Mouse (Mus musculus) brain, adult 2 months (tissue): ENCODE data around the gene Prss16.

Source experiments
- DNase-seq: peaks from one replicate; pipeline ENCODE4 v3.0.0; 2011; ENCODE audit warnings: low read depth, low spot score

Prss16 gene

GRCm38 (mm10) chr13:22009642-22010041, at the start of gene Prss16:
Gene Prss16, minus strand, starts transcription at chr13:22009742.
- no peak for DNase-seq

DNA sequence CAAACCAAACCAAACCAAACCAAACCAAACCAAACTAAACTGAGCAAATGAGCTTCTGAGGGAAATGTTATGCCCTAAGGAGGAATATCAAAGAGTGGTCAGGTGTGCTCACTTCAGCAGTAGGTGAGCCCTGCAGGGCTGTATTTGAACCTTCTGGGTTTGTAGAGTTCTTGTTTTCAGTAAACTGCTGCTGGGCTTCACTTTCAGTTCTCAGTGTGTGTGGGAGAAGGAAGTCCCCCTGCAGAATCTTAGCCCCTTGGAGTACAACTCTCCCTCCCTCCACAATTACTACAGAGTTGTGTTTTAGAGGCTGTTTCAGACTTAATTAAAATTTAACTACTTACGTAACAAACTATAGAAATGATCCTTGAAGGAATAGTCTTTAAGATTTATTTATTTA, 44.2 kb upstream of the Prss16 start:
- DNase-seq, result no peak

- no peak for DNase-seq
Observed at GRCm38 (mm10) chr13:22051523-22051859, 41.9 kb upstream of the Prss16 start.

- DNase-seq, result peak; percentile 92
Observed at GRCm38 (mm10) chr13:22050591-22051522, 41.3 kb upstream of the Prss16 start.

DNA sequence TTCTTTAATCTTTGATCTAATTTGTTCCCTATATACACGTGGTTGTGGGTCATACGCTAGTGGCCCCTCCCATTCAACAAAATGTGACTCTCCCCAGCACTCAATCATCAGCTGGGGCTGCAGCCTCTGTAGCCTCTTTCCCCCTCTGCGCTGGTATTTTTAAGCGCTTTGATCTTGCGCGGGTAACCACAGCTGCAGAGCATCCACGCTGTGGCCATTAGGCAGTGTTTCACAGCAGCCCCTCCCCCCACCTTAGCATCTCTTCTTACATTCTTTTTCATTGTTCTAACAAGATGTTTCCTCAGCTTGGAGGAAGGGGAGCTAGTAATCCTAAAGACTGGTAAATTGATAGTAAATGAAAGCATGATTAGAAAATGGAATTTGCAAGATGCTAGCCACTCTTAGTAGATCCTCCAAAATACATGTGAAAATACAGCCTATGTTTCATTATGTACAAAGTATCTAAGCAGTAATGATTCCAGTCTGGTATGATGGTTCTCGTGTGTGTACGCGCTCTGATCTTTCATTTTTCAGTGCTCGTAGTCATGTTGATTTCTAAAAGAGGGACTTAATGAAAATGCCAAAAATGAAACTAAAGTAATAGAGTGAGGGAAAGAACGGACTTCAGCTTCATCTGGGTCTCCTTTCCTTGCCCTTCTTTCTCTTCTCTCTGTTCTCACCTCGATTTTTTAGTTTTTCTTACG, 40.3 kb upstream of the Prss16 start:
- peak; percentile 47 for DNase-seq

GRCm38 (mm10) chr13:22049041-22049440, 39.5 kb upstream of the Prss16 start:
- no peak for DNase-seq

GRCm38 (mm10) chr13:22045311-22045710, 35.8 kb upstream of the Prss16 start:
- DNase-seq, result no peak

DNA sequence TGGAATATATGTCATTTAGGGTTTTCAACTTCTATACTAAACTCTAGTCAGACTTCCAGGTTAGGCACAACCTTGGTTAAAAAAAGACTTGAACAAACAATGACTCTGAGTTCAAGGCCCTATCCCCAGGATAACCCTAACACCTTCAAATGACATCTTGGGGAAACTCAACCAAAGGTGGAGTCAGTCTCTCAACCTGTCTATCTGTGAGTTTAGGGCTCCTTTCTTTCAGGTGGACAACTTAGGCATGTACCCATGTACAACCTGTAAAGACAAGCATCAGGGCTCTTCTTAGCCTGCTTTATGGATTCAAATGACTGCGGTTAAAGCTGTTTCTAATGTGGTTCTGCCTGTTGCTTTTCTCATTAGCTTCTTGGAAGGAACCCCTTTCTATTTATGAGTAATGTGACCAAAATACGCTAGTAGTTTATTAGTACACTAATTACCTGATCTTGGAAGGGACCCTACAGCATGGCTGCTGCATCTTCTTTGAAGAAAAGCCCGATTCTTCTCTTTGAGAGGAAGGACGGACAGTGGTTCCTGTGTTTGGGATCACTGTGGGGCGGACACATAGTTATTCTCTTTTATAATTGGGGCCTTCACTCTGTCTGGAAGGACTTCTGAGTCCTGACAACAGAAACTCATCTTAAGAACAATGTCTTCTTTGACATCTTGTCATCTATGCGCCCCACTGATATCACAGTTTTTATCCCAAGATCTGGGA, 35.1 kb upstream of the Prss16 start:
- no peak for DNase-seq

- DNase-seq, result peak; percentile 87
Observed at GRCm38 (mm10) chr13:22043503-22044431, 34.2 kb upstream of the Prss16 start.

DNA sequence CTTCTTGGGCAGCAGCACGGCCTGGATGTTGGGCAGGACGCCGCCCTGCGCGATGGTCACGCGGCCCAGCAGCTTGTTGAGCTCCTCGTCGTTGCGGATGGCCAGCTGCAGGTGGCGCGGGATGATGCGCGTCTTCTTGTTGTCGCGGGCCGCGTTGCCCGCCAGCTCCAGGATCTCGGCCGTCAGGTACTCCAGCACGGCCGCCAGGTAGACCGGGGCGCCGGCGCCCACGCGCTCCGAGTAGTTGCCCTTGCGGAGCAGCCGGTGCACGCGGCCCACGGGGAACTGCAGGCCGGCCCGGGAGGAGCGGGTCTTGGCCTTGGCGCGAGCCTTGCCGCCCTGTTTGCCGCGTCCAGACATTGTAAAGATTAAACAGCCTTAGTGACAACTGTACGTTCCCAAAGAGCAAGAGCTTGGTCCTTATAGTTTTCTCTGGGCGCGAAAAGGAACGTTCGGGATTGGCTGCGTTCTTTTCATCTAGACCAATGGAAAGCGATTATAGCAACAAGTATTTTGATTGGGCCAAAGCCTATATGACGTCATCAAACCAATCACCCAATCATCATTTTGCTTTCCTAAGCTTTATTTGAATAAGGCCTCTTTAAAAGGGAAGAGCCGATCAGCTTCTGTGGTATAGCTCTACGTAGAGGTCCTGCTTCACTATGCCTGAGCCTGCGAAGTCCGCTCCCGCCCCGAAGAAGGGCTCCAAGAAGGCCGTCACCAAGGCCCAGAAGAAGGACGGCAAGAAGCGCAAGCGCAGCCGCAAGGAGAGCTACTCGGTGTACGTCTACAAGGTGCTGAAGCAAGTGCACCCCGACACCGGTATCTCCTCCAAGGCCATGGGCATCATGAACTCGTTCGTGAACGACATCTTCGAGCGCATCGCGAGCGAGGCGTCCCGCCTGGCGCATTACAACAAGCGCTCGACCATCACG, 33.3 kb upstream of the Prss16 start, which contains the start of the genes Hist1h2ag and Hist1h2bj:
TSS of gene Hist1h2ag (minus strand) at position 377 of the 935 bp plus-strand sequence.
TSS of gene Hist1h2bj (plus strand) at position 647 of the 935 bp plus-strand sequence.
- DNase-seq, result peak; percentile 99

- DNase-seq, result no peak
Observed at GRCm38 (mm10) chr13:22041651-22042567, 32.4 kb upstream of the Prss16 start.

DNA sequence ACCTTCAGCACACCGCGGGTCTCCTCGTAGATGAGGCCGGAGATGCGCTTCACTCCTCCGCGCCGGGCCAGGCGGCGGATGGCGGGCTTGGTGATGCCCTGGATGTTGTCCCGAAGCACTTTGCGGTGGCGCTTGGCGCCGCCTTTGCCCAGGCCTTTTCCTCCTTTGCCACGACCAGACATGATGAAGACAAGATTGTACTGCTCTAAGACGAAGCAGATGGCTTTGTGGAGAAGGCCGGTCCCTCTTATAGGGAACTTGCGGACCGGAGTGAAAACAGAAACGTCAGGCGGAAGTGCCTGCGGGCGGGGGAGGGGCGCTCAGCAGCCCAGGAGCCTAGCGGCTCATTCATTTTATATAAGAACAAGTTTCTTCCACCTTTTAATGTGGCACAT, 31.6 kb upstream of the Prss16 start, which contains the start of gene Hist1h4i:
TSS of gene Hist1h4i (minus strand) at position 221 of the 395 bp plus-strand sequence.
- peak; percentile 98 for DNase-seq

GRCm38 (mm10) chr13:22040464-22041141, 31.1 kb upstream of the Prss16 start:
- no peak for DNase-seq

DNA sequence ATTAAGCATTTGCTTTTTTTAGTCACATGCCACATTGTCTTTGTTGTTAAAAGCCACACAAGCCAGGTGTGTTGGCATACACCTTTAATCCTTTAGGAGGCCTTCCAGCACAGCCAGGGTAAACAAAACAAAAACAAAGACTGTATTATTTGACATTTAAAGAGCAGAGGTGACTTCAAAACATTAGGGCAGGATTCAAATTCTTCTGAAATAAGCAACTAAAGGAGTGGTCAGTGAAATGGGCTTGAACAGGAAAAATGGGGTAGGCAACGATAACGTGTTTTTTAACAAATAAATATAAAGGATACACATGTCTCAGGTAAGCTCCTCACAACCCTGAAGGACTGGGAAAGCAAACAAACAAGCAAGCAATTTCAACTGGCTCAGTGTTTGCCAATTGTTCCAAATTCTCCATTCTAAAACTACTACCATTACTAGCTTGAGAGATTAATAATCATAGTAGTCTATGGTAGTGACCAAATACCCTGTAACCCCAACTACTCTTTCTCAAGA, 30.5 kb upstream of the Prss16 start:
- DNase-seq, result no peak

- no peak for DNase-seq
Observed at GRCm38 (mm10) chr13:22039364-22039763, 29.8 kb upstream of the Prss16 start.

DNA sequence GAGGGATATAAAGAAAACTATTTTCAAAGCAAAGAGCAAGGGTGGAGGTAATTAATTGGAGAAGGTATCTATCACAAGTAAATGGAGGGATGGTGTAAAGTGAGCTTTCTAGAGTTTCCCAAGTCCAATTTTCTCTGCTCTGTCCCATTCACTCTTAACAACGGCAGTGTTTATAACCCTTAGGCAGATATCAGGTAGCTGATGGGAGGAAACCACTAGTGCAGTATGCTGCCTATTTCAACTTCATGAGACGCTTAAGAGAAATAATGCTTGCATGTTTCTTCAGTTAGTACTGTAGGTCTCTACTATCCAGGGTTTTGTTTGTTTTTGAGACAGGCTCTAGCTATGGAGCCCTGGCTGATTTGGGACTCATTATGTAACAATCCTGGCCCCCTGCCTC, 27.9 kb upstream of the Prss16 start:
- no peak for DNase-seq

GRCm38 (mm10) chr13:22036986-22037385, 27.4 kb upstream of the Prss16 start:
- DNase-seq, result no peak
